Mouse (Mus musculus): ENCODE data around the gene Tmem229a.

- TF ChIP-seq CTCF (IDR thresholded peaks at IDR 0.05; ENCODE audit: insufficient read depth, low read length) (no peak), POLR2A (IDR thresholded peaks at IDR 0.05; ENCODE audit: borderline replicate concordance, extremely low read depth, low read depth, low read length) (no peak)
Observed at GRCm38 (mm10) chr6:24950669-24951068, 5.4 kb downstream of the Tmem229a start.
